Mouse (Mus musculus) stomach, embryonic 14.5 days (tissue): ENCODE data around the gene Gm9844. TPM values are rescaled to one million over a fixed set of nuclear protein-coding genes. Genes with fewer than 3 reads are reported as not detected.
"Not testable (repeated sequence)": the region's sequence is repeated elsewhere in the genome, so short reads cannot be mapped to it uniquely, and the experiment has no call there.

Experiments
- ATAC-seq: fragments of 200-750 bp; cut with Nextera tagmentation; 2 replicates; pipeline ENCODE4 v1.8.0; 2017; ENCODE audit warnings: low read depth, moderate TSS enrichment; ENCODE audit not compliant: insufficient number of reproducible peaks, insufficient read depth, low FRiP score
- H3K27ac ChIP-seq: fragments of 300-500 bp; sonication (generic); 2 replicates; pipeline ENCODE4 v1.5.1; 2014; ENCODE audit warnings: mild to moderate bottlenecking, low read length, moderate library complexity, mixed read lengths
- H3K27me3 ChIP-seq: fragments of 300-500 bp; sonication (generic); 2 replicates; pipeline ENCODE4 v1.6.1; 2014; ENCODE audit warnings: low read length, control low read depth, mixed read lengths; ENCODE audit not compliant: control insufficient read depth, insufficient read depth
- H3K36me3 ChIP-seq: fragments of 300-500 bp; sonication (generic); 2 replicates; pipeline ENCODE4 v1.6.1; 2014; ENCODE audit warnings: mild to moderate bottlenecking, control low read depth, low read length, moderate library complexity, mixed read lengths; ENCODE audit not compliant: control insufficient read depth, insufficient read depth
- H3K4me1 ChIP-seq: fragments of 300-500 bp; sonication (generic); 2 replicates; pipeline ENCODE4 v1.6.1; 2014; ENCODE audit warnings: low read length, control low read depth, mixed read lengths; ENCODE audit not compliant: control insufficient read depth, insufficient read depth
- H3K4me2 ChIP-seq: fragments of 300-500 bp; sonication (generic); replicated peaks from 2 replicates; pipeline ENCODE4 v1.6.1; 2014; ENCODE audit warnings: low read depth, low read length, control low read depth
- H3K4me3 ChIP-seq: fragments of 300-500 bp; sonication (generic); 2 replicates; pipeline ENCODE4 v1.5.1; 2014; ENCODE audit warnings: low read depth, low read length, control low read depth
- H3K9ac ChIP-seq: fragments of 300-500 bp; sonication (generic); replicated peaks from 2 replicates; pipeline ENCODE4 v1.6.1; 2014; ENCODE audit warnings: low read depth, mild to moderate bottlenecking, control low read depth, low read length, moderate library complexity, mixed read lengths
- H3K9me3 ChIP-seq: fragments of 300-500 bp; sonication (generic); 2 replicates; pipeline ENCODE4 v1.6.1; 2016; ENCODE audit warnings: low read depth, low read length, control low read depth; ENCODE audit not compliant: control insufficient read depth
- WGBS: fragments of 180-500 bp; shearing (Covaris S2); extraction: QIAGEN DNeasy Blood & Tissue Kit; methylation state at CpG from one replicate; pipeline ENCODE4 v1.1.7; 2014; 5-methylcytosine and 5-hydroxymethylcytosine counted together
- polyA plus RNA-seq: library from polyadenylated mRNA; unstranded; fragments of >200 nt; fragmentation: Nextera tagmentation; extraction: Ambion mirVana; gene quantifications from 2 replicates; pipeline ENCODE4 v1.2.1, GENCODE M21; 2014

Gene Gm9844
- polyA plus RNA-seq, 1 experiment from 2014 or later = 16.7 TPM

GRCm38 (mm10) chr7:24845181-24845580 lies 16.8 kb upstream of the Gm9844 start:
- no peak overlapping the region for H3K4me2 ChIP-seq
- H3K27ac ChIP-seq = no peak overlapping the region
- ATAC-seq = no peak
- H3K36me3 ChIP-seq = no peaks in the 10 kb centered on the region
- WGBS = 78% methylated on average over 9 of the region's 9 CpGs
- H3K4me3 ChIP-seq = no peak overlapping the region
- H3K9me3 ChIP-seq = no peaks in the 10 kb centered on the region
- no peak overlapping the region for H3K9ac ChIP-seq
- no peaks in the 10 kb centered on the region for H3K27me3 ChIP-seq
- H3K4me1 ChIP-seq = no peaks in the 10 kb centered on the region

- no peaks in the 10 kb centered on the region for H3K4me1 ChIP-seq
- no peak overlapping the region for H3K9ac ChIP-seq
- no peak for ATAC-seq
- H3K4me2 ChIP-seq = no peak overlapping the region
- no peaks in the 10 kb centered on the region for H3K27me3 ChIP-seq
- WGBS = 3% methylated on average over 6 of the region's 6 CpGs
- H3K27ac ChIP-seq = no peak overlapping the region
- H3K4me3 ChIP-seq = no peak overlapping the region
- no peaks in the 10 kb centered on the region for H3K36me3 ChIP-seq
- H3K9me3 ChIP-seq = no peaks in the 10 kb centered on the region
Measured at GRCm38 (mm10) chr7:24845713-24846112, 16.3 kb upstream of the Gm9844 start.

- H3K27me3 ChIP-seq, H3K9me3 ChIP-seq, H3K4me1 ChIP-seq, ATAC-seq, H3K36me3 ChIP-seq, H3K9ac ChIP-seq, H3K4me3 ChIP-seq, H3K4me2 ChIP-seq, H3K27ac ChIP-seq: not testable (repeated sequence)
- WGBS = 22% methylated on average over 2 of the region's 2 CpGs
Measured at GRCm38 (mm10) chr7:24846576-24846975, 15.4 kb upstream of the Gm9844 start.

GRCm38 (mm10) chr7:24850162-24850561 lies 11.9 kb upstream of the Gm9844 start:
- Histone ChIP-seq H3K27me3 (no peaks in the 10 kb centered on the region), H3K9me3 (no peaks in the 10 kb centered on the region), H3K36me3 (no peaks in the 10 kb centered on the region), H3K4me2 (no peak overlapping the region), H3K4me3 (no peak overlapping the region), H3K4me1 (no peaks in the 10 kb centered on the region), H3K27ac (no peak overlapping the region), H3K9ac (no peak overlapping the region)
- ATAC-seq = no peak
- 10% methylated on average over 5 of the region's 5 CpGs for WGBS

GRCm38 (mm10) chr7:24850899-24851303 lies 11.1 kb upstream of the Gm9844 start:
- Histone ChIP-seq H3K4me2 (no peak overlapping the region), H3K4me3 (no peak overlapping the region), H3K9me3 (no peaks in the 10 kb centered on the region), H3K27ac (no peak overlapping the region; the same call in 1 of the 2 replicates), H3K27me3 (no peaks in the 10 kb centered on the region), H3K9ac (no peak overlapping the region), H3K4me1 (no peaks in the 10 kb centered on the region), H3K36me3 (no peaks in the 10 kb centered on the region)
- ATAC-seq = peak; percentile 42; the same call in 1 of the 2 replicates
- WGBS = 24% methylated on average over 6 of the region's 6 CpGs

GRCm38 (mm10) chr7:24851596-24852325 lies 10.3 kb upstream of the Gm9844 start:
- no peak overlapping the region for H3K4me3 ChIP-seq
- WGBS = 70% methylated on average over 5 of the region's 5 CpGs
- H3K27me3 ChIP-seq = no peaks in the 10 kb centered on the region
- H3K4me2 ChIP-seq = no peak overlapping the region
- H3K4me1 ChIP-seq = no peaks in the 10 kb centered on the region
- no peak for ATAC-seq
- no peaks in the 10 kb centered on the region for H3K9me3 ChIP-seq
- no peaks in the 10 kb centered on the region for H3K36me3 ChIP-seq
- no peak overlapping the region for H3K9ac ChIP-seq
- no peak overlapping the region for H3K27ac ChIP-seq

- Histone ChIP-seq H3K27ac (no peak overlapping the region), H3K4me1 (no peaks in the 10 kb centered on the region), H3K9ac (no peak overlapping the region), H3K36me3 (no peaks in the 10 kb centered on the region), H3K9me3 (no peaks in the 10 kb centered on the region), H3K27me3 (no peaks in the 10 kb centered on the region), H3K4me3 (no peak overlapping the region), H3K4me2 (no peak overlapping the region)
- ATAC-seq = peak; percentile 57; the same call in 1 of the 2 replicates
- 67% methylated on average over 8 of the region's 8 CpGs for WGBS
Measured at GRCm38 (mm10) chr7:24852557-24853232, 9.3 kb upstream of the Gm9844 start.

GRCm38 (mm10) chr7:24853233-24853563 lies 8.8 kb upstream of the Gm9844 start:
- H3K4me3 ChIP-seq = no peak overlapping the region
- H3K4me1 ChIP-seq = no peaks in the 10 kb centered on the region
- no peaks in the 10 kb centered on the region for H3K27me3 ChIP-seq
- no peaks in the 10 kb centered on the region for H3K9me3 ChIP-seq
- ATAC-seq = no peak
- no peak overlapping the region for H3K4me2 ChIP-seq
- no peaks in the 10 kb centered on the region for H3K36me3 ChIP-seq
- no peak overlapping the region for H3K27ac ChIP-seq
- H3K9ac ChIP-seq = no peak overlapping the region
